Mouse (Mus musculus) lung, postnatal 0 days (tissue): ENCODE data around the gene Tbl1xr1.

Source experiments
- CTCF ChIP-seq: IDR thresholded peaks from 2 replicates; pipeline ENCODE4 v1.5.1; 2016; ENCODE audit warnings: antibody characterized with exemption, mild to moderate bottlenecking
- EP300 ChIP-seq: IDR thresholded peaks from 2 replicates; pipeline ENCODE4 v1.6.1; 2016; ENCODE audit warnings: antibody characterized with exemption, mild to moderate bottlenecking, control low read depth

DNA sequence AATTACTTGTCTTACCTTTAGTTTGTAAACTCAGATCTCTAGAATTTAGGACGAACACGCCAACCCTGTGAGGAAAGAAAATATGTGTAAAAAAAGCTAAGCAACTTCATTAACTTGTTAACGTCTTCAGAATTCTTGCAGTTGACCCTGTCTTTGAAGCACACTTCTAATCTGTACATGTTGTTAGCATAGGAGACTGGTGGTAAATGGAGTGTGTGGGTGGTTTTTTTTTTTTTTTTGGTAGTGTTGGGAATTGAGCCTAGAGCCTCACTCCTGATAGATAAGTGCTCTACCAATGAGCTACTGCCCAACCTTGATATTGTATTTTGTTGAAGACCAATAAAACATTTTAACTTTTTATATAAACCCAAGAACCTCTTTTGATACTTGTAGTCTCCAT, 2.1 kb downstream of the Tbl1xr1 start:
- no peak for TF ChIP-seq CTCF
- TF ChIP-seq EP300, result no peak
